Mouse (Mus musculus) c-Kit-positive CD71-negative TER-119-negative erythroid progenitor cells, embryonic 14.5 days (primary cell): ENCODE measurements at regions not wholly inside any gene's neighbourhood (a gene's known extent, or its start where the extent isn't known, plus 50 kb on each side); places are given as distances from the start of the nearest gene placed in this dataset.
"Not testable (repeated sequence)": the region's sequence is repeated elsewhere in the genome, so short reads cannot be mapped to it uniquely, and the experiment has no call there.

Experiments used
- DNase-seq: peaks from one replicate; pipeline ENCODE4 v3.0.0-alpha.2; 2013; ENCODE audit warnings: low read depth

- no peak for DNase-seq
These were observed 350.9 kb downstream of the Plekhb2 start for GRCm38 (mm10) chr1:35200656-35201055.

GRCm38 (mm10) chr1:35201083-35201879 lies 351.5 kb downstream of the Plekhb2 start:
- no peak for DNase-seq

- no peak for DNase-seq
These were observed 352.1 kb downstream of the Plekhb2 start for GRCm38 (mm10) chr1:35201880-35202220.

- no peak for DNase-seq
These were observed 352.8 kb downstream of the Plekhb2 start for GRCm38 (mm10) chr1:35202551-35202950.

GRCm38 (mm10) chr1:35206834-35207529 lies 357.2 kb downstream of the Plekhb2 start:
- DNase-seq = no peak

GRCm38 (mm10) chr1:35212111-35212891 lies 362.5 kb downstream of the Plekhb2 start:
- DNase-seq = no peak

GRCm38 (mm10) chr1:35213875-35214274 lies 364.1 kb downstream of the Plekhb2 start:
- no peak for DNase-seq

- no peak for DNase-seq
These were observed 366.6 kb downstream of the Plekhb2 start for GRCm38 (mm10) chr1:35216411-35216810.

- not testable (repeated sequence) for DNase-seq
These were observed 370.4 kb downstream of the Plekhb2 start for GRCm38 (mm10) chr1:35220215-35220614.

- no peak for DNase-seq
These were observed 371.0 kb downstream of the Plekhb2 start for GRCm38 (mm10) chr1:35220751-35221150.

GRCm38 (mm10) chr1:35232592-35232991 lies 382.8 kb downstream of the Plekhb2 start:
- no peak for DNase-seq

- no peak for DNase-seq
These were observed 388.4 kb downstream of the Plekhb2 start for GRCm38 (mm10) chr1:35238139-35238538.

GRCm38 (mm10) chr1:35242849-35243248 lies 393.1 kb downstream of the Plekhb2 start:
- no peak for DNase-seq

GRCm38 (mm10) chr1:35243339-35243738 lies 393.6 kb downstream of the Plekhb2 start:
- no peak for DNase-seq

- DNase-seq = no peak
These were observed 415.3 kb downstream of the Plekhb2 start for GRCm38 (mm10) chr1:35265125-35265524.

- DNase-seq = no peak
These were observed 416.9 kb downstream of the Plekhb2 start for GRCm38 (mm10) chr1:35266626-35267025.

GRCm38 (mm10) chr1:35267883-35268282 lies 418.1 kb downstream of the Plekhb2 start:
- no peak for DNase-seq

GRCm38 (mm10) chr1:35274978-35275377 lies 425.2 kb downstream of the Plekhb2 start:
- no peak for DNase-seq
